Mouse (Mus musculus) ES-E14 (cell line): ENCODE results near the gene Ccdc116.

Experiments used
- CHD2 ChIP-seq: IDR thresholded peaks from 2 replicates; pipeline ENCODE4 v1.6.1; 2014; ENCODE audit warnings: mild to moderate bottlenecking, low read depth, low read length, inconsistent platforms
- HCFC1 ChIP-seq: IDR thresholded peaks from 2 replicates; pipeline ENCODE4 v1.6.1; 2012; ENCODE audit warnings: low read length, inconsistent platforms, borderline replicate concordance; ENCODE audit not compliant: insufficient read depth
- MAFK ChIP-seq: IDR thresholded peaks from 2 replicates; pipeline ENCODE4 v1.6.1; 2014; ENCODE audit warnings: mild to moderate bottlenecking, low read depth, low read length, inconsistent platforms; ENCODE audit not compliant: insufficient read depth
- ZC3H11A ChIP-seq: IDR thresholded peaks from 2 replicates; pipeline ENCODE4 v1.6.1; 2012; ENCODE audit warnings: low read depth, mild to moderate bottlenecking, inconsistent platforms, low read length, borderline replicate concordance
- ZNF384 ChIP-seq: IDR thresholded peaks from 2 replicates; pipeline ENCODE4 v1.6.1; 2012; ENCODE audit warnings: low read depth, low read length, inconsistent platforms

- no peak for TF ChIP-seq HCFC1
- no peak for TF ChIP-seq MAFK
- no peak for TF ChIP-seq ZC3H11A
- TF ChIP-seq CHD2, result no peak
- TF ChIP-seq ZNF384, result no peak
Measured at GRCm38 (mm10) chr16:17183003-17183402, 36.0 kb upstream of the Ccdc116 start.
